Mouse (Mus musculus) lung, postnatal 36 days (tissue): ENCODE measurements at regions not wholly inside any gene's neighbourhood (a gene's known extent, or its start where the extent isn't known, plus 50 kb on each side); places are given as distances from the start of the nearest gene placed in this dataset.

Experiments
- DNase-seq: peaks from one replicate; pipeline ENCODE4 v3.0.0; 2022; ENCODE audit warnings: mixed read lengths

DNA sequence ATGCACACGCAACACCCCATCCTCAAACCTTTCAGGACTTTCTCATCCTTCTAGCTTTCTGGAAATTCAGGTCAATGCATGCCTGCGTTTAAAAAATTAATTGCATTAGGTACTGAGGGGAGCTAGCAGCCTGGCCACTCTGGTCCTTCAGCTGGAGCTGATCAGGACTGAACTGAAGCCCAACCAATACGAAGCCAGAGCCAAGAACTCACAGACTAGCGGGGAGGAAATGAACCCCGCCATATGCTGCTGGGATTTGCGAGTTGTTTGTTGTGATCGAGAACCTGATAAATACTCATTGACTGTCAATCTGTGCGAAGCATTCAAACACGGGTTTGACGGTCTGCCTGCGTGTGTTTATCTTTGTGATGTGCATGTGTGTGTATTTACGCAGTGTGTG lies 177.2 kb upstream of the Rora start:
- DNase-seq: no peak

DNA sequence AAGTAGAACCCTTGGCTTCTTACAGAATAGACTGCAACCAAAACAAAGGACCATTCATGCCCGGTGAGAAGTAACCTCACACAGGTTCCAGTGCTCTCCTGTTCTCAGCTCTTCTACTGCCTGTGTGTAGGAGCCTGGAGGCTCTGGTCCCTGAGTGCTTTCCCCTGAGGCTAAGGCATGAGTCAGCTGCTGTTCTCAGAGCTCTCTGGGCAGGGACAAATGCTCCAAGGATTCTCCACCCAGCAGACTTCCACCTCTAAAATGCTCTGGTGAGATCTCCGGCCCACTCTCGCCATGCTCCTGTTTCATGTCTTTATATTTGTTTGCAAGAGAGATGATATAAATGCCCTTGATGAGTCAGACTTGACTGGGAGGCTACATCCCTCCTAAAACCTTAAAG lies 176.1 kb upstream of the Rora start:
- no peak for DNase-seq

DNA sequence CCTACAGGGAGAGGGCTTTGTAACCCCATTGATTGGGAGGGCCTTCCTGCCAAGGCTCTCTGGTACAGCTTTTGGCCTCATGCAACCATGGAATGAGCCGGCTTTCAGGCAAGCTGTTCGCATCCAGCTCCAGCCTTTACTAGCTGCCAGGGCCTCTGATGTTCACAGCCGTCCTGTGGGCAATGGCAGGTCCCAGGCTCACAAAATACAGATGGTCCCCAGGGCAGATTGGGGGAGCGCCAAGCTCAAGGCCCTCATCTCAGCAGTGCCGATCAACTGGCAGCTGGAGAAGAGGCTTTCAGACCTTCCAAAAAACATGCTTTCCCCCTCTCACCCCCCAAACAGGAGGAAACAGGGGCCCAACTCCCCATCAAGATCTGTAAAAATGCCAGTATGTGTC lies 166.9 kb upstream of the Rora start:
- DNase-seq: no peak

DNA sequence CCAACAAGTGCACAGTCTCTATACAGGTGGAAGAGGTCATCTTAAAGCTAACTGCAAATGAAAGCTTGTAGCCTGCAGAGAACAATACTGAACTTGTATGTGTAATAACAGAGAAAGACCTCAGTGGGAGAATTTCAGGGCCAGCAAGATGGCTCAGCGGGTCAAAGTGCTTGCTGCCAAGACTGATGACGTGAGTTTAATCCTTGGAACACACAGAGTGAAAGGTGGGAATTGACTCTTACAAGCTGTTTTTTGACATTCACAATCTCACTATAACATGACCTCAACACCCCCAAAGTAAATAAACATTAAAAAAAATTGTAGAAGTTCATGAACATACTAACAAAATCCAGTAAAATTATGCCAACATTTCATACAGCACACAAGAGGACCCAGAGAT lies 162.4 kb upstream of the Rora start:
- no peak for DNase-seq

DNA sequence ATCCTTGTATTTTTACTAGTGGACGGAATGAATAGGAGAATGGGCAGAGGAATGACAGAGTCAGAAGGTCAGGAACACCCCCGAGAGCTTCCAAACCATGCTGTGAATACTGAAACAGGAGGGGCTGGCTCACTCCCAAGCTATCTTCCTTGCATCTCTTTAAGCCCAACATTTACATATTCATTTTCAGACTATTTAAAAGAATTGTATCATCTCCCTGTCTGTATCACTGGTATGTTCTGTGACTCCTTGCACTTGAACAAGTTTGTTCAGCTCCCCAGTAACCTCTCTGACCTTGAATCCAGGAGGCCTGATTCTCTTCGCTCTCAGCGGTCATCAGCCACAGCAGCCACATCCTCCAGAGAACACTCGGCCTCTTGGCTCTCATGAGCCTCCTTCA lies 132.4 kb upstream of the Rora start:
- no peak for DNase-seq

DNA sequence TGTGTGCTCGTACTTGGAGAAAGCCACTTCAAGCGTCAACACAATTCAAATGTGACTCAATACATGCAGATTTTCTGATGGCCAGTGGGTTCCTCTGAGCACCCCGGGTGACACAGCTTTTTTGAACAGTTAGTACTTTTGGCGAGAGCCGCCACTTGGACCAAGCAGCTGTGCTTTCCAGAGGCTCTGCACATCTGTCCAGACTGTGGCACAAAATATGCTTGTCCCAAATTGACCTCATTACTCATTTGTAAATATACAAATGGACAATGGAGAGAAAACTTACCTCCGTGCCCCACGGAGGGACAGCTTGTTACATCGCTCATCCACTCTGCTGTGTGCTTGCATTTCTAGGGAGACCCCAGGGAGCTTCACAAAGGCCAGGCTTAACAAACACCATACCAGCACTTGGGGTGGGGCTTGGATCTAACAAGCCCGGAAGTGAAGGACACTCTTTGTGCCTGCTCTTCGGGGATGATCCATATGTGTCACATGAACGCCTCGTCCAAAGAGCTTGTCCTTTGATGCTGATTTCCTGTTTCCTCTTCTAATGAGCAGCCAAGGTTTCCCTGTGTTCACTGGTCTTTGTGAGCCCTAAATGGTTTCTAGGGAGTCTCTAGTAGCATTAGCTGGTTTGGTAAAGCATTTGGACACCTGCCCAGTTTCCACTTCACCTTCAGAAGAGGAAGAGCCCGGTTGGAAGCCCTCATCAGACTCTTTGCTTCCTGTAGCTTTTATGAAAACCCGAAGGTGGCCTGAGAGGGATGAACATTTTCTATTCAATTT lies 91.6 kb upstream of the Rora start:
- peak; percentile 39 for DNase-seq

DNA sequence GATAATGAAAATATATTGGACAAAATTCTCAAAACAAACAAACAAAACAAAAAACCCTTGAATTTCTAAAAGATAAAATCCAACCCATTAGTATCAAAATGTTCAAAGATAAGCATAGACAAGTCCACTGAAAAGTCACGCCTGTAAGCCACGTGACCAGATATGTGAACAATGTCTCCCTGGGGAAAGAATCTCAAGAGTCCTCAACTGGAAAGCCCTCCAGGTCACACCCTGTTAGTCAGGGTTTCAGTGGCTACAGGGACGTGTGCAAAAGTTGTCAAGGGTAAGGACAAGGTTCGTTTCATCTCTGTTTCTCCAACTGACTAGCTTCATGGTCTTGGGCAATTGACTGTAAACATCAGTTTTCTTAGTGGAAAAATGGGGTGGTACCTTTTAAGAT lies 90.4 kb upstream of the Rora start:
- peak; percentile 64 for DNase-seq

DNA sequence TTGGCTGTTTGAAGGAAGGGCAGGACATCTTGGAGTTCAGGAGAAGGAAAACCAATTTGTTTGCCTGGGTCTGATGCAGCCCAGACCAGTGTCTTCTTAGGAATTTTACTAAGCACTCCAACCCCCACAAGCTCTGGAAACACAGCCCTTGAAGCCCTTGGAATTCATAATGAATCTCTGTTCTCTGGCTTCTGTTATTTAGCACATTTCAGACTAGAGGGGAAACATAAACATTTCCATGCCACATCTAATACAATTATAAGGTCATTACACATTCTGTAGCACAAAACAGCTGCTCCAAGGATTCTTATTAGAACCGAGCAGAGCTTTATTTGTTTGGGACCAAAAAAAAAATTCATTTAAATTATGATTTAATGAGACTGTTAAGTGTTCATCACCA lies 67.8 kb upstream of the Rora start:
- no peak for DNase-seq

DNA sequence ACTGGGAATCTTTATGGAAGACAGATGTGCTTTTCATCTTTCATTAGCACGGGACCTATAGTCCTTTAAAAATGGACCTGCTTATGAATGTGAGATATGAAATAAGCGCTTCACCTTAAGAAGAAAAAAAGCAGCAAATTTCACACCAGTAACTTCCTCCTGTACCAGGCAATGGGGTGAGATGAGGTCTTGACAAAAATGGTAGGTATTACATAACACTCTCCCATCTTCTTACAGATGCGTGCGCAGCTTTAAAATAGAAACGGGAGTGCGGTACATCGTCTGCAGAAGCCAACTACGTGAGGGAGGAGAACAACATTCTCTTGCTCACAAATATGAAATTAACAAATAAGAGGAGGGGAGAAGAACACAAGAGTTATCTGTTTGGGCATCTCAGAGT lies 62.6 kb upstream of the Rora start:
- no peak for DNase-seq

DNA sequence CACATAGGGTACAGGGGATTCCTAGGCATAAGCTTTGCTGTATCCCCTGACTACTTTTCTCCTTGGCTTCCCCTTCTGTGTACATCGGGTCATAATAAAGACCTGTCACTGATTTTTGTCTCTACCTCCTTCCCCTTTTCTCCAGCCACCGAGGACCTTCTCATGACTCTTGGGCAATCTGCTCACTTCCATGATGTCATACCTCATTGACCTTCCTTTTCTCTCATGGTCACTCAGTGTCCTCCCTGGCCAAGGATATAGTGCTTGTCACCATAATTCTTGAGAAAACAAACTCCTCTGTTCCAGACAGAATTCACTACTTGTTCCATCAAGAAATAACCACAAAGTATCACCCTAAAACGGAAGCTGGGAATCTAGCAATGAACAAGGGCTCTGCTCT lies 60.6 kb upstream of the Rora start:
- no peak for DNase-seq

DNA sequence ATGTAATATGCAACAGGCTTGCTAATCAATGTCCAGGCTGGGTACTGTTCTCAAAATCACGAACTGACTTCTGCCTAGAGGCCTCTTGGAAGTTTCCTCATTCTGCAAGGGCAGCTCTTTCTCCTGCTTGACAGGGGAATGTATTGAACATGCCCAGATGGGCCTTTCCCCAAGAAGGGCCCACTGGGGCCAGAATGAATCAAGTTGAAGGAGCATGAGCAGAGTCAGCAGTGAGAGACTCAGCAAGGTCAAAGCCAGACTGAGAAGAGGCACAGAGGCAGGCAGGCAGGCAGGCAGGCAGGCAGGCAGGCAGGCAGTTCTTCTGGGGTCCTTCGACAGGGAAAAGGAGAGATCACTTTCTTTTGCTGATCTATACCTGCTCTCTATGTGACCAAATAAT lies 59.0 kb upstream of the Rora start:
- no peak for DNase-seq
